Mouse (Mus musculus): ENCODE measurements around the gene Srl.

The Srl gene

DNA sequence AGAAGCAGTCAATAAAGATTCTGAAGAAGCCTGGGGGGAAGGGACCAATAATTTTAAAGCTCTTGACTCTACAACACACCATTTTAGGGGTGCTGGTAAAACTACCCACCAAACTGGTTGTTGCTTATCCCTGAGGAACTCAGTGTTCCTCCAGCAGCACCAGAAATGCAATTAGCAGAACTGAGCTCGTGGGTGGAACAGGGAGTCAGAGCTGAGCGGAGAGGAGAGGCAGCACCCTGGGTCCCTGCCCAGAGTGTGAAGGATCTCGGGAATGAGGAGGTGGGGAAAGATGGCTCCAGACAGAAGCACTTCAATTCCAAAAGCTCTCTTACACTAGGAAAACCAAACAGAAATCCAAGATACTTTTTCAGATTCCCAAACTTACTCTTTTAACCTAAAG is 68.9 kb downstream of the Srl start:
- peak; percentile 66 for DNase-seq

DNA sequence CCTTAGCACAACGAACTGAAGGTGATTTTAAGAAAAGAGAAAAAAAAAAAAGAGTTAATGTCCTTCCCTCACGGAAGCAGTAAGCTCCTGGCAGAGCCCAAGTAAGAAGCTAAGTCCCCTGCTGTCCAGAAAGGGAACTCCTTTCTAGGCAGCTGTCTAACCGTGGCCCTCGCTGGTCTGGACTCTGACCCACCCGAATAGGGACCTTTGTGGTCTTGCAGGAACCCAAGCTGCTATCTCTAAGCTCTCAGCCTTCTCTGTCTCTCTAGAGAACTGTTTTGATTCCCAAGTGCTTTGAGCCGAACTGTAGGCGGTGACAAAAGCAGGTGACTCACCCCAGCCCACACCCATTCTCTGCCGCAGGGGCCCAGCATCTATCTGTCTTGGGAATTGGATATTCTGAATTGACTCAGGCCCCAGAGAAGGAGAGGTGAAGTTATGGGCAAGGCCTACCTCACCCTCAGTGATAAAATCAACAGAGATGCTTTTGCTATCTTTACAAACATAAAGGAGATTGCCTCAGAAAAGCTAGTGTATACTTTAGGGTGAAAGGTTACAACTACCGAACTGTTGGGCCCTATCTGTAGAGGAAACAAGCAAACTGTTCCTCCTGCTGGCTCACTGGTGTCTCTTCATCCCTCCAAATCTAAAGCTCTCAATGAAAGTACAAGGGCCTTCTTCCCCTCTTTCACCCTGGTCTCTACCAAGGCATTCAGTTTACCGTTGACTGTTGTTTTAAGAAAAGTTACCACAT is 71.8 kb downstream of the Srl start:
- DNase-seq = no peak

DNA sequence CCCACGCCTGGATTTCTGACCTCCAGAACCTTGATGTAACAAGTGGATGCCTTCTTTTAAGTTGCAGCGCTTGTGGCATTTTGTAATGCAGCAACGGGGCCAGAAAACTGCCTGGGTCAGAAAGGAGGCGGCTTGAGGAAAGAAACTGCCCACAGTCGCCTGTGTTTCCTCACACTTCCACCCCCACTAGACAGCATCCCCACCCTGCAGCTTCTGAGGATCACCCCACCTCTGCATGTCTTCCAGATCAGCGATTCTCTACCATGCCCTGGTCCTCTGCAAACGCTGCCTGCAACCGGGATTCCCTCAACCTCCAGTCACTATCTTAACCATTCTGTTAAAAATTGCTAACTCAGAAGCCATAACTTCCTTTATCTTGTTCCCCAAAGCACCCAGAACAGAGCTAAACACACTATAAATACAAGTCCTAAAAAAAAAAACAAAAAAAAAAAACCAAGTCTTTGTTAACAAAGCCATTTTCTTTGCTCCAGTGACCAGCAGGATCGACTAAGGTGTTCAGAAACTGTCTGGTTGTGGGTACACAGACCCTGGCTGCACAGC is 77.0 kb downstream of the Srl start:
- no peak for DNase-seq

DNA sequence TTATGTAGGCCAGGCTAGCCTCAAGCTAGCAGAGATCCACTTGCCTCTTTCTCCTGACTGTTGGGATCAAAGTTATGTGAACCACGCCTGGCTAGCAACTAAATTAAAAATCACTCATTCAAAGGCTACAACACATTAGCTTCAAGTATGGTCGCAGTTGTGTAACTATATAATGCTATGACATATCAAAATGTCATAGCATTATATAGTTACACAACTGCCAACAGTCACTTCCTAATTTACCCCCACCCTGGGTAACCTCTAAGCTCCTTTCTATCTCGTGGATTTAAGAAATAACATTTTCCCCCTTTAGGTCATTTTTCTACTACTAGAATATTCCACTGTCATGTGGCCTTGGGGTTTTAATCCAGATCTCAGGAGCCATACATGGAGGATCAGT is 83.7 kb downstream of the Srl start:
- DNase-seq = no peak

DNA sequence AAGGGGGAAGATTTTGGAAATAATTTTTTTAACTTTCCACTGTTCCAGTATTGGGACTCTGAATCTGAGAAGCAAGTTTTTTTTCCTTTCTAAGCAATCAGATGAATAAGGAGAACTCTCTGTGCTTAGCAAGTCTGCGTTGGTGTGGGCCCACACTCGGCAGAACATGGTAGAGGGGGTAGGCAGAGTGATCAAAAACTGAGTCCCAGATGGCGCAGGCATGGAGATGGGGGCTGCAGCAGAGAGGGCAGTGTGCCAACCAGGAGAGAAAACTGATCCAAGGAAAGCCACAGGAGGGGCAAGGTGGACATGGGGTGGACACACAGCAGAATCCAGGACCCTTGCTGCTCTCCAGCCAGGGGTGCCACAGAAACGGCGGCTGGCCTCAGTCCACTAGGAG is 85.2 kb downstream of the Srl start:
- peak; percentile 69 for DNase-seq

DNA sequence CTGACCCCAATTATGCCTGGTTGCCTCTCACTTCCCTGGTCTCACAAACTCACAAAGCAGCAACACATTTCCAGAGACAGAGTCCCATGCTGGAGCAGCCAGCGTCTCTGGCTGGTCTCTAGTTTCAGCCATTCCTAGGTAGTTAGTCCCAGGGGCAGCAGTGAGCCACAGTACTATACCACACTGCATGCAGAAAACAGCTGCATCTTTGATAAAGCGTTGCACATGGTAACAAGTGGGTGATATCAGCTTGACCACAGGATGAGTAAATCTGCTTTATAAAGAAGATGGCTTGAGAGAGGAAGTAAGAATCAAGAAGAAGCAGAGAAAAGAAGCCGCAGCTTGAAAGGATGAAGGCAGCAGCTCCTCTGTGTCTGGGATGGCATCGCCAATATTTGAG is 85.9 kb downstream of the Srl start:
- DNase-seq = no peak

DNA sequence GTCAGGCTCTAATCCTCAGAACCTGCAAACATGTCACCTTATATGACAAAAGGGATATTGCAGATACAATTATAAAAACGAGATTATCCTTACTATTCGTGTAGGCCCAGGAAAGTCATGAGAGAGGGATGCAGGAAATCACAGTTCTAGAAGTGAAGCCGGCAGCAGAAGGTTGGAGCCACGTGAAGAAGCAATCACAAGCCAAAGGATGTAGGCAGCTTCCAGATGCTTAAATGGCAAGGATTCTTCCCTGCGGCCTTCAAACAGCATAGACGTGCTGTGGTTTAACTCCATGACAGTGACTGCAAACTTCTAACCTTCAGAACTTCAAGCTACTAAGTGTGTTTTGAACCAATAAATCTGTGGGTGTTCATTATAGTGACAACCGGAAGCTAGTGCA is 87.1 kb downstream of the Srl start:
- DNase-seq = no peak

DNA sequence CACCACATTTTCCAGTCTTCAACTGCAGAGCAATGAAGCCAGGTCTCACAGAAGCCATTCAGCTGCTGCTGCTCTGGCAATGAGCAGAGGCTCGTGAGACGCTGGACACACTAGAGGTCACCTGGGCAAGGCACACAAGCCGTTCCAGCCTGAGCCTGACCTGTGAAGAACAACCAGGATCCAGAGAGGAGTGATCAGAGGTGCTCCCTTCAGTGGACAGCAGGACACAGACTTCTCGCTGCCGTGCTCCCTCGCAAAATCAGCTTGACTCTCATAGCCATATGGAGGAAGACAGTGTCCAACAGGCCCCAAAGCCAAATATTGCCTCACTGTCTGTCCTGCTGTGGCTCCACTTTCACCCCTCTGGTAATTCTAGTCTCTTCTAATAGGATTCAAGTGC is 92.2 kb downstream of the Srl start:
- DNase-seq = no peak

DNA sequence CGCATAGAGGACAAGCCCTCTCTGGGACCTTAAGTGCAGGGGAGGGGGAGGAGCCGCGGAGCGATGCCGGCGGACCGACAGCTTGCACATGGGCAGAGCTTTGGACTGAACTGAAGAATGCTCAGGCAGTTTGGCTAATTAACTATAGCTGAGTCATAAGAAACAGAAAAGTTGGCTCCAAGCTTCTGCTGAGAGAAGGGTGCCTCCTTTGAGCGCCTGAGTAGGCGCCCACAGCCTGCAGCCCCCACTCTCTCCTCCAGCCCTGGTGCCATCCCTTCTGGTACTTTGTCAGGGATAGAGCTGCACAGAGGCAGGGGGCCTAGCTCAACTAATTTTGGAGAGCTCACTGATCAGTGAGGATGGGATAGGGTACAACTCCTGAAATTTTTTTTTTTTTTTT is 93.4 kb downstream of the Srl start:
- DNase-seq = peak; percentile 35

DNA sequence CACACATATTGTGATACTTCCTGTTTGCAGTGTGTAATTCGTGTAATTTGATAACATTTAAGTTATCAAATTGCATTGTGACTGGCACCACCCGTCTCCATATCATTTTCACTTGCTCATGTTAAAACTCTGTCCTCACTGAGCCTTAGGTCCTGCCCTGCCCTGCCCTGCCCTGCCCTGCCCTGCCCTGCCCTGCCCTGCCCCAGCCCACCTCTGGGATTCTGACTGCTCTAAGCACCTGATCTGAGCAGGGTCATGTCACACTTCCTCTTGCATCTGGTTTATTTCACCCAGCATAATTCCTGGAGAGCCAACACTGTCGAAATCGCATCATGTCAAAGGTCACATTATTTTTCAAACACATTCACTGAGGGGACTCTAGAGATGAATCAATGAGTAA is 95.2 kb downstream of the Srl start:
- DNase-seq = no peak

DNA sequence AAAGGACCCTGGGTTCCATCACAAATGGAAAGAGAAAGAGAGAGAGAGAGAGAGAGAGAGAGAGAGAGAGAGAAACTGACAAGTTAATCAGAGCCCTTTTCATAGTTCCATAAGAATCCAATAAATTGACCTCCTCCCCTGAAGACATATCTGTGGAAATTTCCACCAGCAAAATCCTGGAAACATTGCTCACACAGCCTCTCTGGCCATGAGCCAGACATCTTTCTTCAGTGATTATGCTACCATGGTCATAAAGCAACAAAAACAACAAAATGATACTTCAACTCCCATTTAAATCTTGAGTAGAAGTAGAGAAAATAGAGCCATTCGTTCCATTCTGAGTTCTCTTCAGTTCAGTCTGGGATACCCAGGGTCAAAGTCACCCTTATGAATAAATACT is 97.2 kb downstream of the Srl start:
- no peak for DNase-seq

DNA sequence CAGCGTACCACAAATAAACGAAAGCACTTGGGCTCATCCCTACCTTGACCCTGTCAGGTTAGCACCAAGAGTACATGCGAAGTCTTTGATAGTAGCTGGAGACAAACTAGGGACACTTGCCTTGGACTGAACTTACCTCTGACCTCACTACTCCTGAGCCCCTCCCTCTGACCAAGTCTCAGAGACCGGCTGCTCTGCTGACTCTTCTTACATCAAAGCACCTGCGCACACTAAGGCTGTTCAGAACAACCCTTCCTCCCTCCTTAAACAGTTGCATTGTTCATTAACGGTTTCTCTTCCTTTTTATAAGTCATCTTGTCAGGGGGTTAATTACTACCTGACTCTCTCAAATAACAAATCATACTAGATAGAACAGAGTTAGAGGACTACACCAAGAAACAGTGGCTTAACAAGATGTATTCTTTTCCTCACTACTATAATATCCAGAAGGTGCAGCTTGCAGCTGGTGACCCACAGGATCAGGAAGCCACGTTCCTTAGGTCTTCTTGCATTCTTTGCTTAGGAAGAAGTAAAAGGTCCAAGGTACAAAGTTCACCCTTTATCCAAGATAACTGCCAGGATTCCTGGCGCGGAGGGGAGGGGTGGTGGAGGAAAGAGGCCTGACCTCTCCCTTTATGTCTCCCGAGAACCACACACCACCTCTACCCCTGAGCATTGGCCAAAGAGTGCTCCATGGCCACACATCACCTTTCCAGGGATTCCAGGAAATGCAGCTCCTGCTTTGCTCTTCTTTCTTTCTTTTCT is 102.1 kb downstream of the Srl start:
- DNase-seq = no peak

DNA sequence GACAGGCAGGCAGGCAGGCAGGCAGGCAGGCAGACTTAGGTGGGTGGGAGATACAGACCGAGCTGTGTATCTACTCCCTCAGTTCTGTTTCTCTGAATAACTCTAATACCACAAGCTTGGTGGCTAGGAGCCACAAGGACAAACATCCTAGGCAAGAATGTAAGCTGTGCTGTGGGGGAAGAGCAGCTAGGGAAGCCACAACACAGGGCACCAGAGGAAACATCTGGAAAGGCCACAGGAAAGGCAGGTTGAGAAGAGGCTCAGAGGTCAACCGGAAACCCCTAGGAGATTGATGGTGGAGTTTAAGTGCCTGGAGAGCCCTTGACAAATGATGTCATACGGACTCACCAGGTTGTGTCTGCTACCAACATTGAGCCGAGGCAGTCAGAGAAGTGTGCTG is 104.9 kb downstream of the Srl start:
- no peak for DNase-seq

DNA sequence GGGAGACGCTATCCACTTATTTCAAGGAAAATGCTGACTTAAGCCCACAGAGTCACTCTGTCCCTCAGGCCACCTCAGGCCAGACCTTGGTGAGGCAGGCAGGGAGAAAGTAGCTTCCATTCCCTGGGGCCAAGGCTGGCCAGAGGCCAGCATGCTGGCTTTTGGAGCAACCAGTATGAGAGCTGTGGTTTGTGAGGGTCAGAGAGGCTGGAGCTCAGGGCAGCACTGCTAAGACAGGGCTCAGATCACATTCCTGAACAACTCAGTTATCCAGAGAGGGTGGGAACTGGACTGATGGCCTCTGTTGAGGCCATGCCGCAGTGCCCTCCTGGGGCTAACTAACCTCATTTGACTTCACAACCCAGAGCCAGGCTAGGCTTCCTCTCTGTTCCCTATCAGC is 106.2 kb downstream of the Srl start:
- DNase-seq = no peak

DNA sequence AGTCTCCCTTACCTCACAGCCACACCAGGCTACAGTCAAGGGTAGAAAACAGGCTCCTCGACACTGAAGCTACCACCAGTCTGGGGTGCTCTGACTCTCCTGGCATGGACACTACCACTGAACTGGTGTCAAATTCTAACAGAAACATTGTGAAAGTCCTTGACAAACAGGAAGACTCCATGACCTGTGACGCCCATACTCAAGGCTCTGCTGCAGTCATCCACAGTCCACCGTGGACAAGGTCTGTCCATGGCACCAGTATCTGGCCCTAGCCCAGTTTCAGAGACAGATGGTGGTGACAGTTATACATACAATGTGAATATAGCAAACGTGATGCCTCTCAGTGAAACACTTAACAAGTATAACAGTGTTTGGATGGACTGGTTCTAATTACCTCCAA is 109.8 kb downstream of the Srl start:
- DNase-seq = no peak

DNA sequence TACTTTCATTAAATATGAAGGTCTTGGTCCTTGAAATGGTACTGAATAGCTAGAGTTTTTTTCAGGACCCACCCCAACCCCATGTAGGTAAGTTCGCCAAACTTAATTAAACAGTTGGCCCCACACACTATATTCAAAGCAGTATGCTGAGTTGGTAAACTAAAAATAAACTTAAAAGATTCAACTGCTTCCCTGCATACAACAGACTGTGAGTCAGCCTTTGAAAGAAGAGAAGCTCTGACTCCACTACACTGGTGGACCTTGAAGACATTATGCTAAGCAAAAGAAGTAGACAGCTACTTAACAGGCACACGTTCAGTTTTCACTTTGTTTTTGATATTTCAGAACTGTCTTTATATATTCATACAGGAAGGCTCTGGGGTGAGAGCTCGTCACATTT is 110.6 kb downstream of the Srl start:
- no peak for DNase-seq

DNA sequence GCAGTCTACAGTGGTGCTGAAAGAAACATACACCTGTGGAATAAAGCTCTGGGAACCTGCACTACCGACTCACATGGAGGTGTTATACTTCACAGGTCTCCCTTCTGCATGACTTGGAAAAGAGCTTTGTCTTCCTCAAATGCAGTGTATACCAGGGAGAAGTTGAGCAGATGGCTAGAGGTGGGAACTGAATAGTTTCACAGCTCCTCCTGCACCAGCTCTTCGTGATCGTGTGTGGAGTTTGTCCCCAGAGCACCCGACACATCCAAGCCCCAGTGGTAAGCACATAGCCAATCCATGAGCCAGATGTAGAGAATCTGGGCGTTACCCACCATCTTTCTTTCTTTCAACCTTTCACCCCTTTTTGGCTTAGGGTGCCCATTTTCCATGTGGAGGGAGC is 111.4 kb downstream of the Srl start:
- DNase-seq = no peak
